Mouse (Mus musculus) telencephalon, adult 2 months (tissue): Measurements from ENCODE around the gene Mroh3.

Experiments used
- DNase-seq: peaks from one replicate; pipeline ENCODE4 v3.0.0-alpha.2; 2011; ENCODE audit warnings: low read depth, low spot score

The Mroh3 gene

DNA sequence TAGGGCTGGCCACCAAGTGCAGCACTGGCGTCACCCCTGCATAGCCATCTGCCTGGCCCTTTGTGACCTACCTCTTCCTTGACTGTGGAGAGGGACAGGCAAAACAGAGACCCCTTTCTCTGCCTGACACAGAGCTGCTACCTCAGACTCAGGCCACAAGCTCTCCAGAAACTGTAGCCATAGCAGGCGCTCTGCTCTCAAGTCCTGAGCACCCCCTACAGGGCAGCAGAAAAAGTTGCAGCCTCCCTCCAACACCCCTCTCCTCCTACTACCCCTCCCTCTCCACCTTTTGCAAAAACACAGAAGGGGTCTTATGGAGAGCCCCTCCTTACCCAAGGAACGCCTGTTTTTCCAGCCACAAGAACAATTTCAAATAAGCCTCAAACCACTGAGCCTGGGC, at the start of gene Mroh3:
Mroh3 (minus strand) TSS at position 26 of the 400 bp plus-strand sequence.
- no peak for DNase-seq

DNA sequence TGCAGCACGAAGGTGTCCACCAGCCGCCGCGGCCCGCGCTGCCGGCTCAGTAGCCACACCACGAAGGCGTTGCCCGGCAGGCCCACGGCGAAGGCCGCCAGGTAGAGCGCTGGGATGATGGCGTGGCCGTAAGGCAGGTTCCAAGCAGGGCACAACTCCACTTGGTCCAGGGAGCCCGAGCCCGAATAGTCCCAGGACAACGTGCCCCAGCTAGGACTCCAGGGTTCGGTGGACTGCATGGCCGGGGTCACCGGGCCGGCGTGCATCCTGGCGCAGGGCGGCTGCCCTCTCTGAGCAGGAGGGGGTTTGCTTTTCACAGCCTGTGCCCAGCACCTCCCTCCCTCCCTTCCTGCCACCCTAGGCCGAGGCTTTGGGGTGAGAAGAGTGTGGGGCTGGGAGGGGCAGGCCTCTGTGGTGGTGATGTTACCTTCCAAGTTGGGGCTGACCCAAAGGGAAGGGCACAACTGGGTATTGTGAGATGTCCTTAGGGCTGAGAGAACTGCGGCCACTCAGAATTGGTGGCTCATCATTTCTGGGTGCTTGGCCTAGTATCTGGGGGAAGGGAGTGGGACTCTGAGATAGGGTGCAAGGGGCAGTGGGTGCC, 48.1 kb upstream of the Mroh3 start, which contains the start of gene Gpr25:
Gpr25 (minus strand) TSS at position 239 of the 604 bp plus-strand sequence.
- no peak for DNase-seq

DNA sequence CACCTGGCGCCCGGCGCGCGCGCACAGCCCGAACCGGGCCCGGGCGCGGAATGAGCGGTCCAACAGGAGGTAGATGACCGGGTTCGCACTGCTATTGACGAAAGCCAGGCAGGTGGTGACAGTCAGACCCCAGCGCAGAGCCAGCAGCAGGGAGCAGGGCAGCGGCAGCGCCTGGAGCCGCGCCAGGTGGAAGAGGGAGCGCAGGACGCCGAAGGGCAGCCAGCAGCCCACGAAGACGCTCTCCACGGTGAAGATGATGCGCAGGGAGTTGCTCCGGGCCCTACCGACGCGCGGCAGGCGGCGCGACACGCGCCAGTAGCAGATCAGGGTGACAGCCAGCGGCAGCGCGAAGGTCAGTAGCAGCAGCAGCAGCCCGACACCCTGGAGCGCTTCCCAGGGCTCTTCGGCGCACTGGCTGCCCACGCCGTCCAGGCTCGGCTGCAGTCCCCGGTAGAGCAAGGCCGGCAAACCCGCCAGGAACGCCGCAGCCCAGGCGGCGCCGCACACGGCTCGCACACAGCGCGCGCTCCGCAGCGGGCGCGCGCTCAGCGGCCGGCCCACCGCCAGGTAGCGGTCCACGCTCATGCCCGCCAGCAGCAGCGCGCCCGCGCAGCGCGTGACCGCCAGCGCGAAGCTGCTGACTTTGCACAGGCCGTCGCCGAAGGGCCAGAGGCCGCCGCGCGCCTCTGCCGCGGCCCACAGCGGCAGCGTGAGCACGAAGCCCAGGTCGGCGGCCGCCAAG, 47.4 kb upstream of the Mroh3 start:
- DNase-seq: no peak

DNA sequence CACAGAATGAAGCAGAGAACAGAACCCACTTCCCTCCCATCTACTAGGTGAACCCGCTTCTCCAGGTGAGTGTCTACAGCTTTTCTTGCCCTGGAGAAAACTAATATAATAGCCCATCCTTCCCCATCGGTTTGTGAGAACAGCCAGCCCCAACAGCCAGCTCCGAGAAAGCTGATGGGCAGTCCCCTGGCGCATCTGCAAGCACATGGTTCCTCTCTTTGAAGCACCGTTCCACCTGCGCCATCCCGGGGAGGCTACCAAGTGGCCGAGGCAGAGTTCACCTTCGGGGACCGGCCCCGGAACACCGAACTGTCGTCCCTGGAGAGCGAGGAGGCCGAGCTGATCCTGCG, 46.9 kb upstream of the Mroh3 start:
- no peak for DNase-seq

DNA sequence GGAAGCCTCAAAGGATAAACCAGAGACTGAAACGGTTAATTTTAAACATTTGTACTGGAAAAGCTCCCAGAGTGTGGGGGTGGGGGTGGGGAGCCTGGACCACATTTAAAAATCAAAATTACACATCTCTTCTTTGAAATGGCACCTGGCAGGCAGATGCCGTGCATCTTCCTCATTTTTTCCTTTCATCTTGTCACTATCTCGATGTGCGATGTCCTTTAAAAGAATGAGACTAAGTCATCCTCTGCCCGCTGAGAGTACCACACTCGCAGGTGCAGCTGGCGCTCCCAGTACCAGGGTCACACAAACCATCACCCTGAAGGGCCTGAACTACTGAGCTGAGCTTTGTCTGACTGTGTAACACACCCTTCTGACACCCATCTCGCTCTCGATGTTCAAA, 45.9 kb upstream of the Mroh3 start:
- DNase-seq: no peak

DNA sequence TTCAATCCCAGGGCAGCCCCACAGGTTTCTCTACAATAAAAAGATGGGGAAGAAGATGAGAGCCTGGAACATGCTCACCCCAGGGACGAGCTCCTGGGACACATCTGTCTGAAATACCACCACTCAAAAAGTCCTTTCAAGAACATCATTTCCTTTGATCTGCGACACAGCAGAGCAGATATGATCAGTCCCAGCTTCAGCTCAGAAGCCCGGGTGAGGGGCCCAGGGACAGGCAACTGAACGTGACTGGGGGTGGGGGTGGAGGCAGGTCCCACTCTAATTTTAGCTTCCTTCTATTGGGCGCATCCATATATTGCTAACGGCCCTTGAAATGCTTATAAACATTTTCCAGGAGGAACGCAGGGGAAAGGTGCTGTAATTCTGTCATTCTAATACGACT, 43.0 kb upstream of the Mroh3 start:
- no peak for DNase-seq

DNA sequence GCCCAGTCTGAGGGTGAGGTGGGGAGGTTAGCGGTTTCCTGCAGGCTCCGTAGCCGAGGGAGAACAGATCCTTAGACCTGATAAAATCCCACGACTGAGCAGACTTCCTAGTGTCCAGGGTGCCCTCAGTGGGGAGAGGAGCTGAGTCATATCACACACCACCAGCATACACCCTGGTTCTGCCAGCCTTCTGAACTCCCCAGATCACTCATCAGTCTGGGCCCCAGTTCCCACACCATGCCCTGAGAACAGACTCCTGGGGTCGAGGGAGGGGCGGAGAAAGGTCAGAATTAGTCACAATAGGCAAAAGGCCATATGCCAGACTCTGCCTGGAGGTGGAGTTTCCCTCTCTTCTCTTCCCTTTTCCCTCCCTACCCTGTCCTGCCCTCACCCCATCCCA, 42.5 kb upstream of the Mroh3 start:
- no peak for DNase-seq

DNA sequence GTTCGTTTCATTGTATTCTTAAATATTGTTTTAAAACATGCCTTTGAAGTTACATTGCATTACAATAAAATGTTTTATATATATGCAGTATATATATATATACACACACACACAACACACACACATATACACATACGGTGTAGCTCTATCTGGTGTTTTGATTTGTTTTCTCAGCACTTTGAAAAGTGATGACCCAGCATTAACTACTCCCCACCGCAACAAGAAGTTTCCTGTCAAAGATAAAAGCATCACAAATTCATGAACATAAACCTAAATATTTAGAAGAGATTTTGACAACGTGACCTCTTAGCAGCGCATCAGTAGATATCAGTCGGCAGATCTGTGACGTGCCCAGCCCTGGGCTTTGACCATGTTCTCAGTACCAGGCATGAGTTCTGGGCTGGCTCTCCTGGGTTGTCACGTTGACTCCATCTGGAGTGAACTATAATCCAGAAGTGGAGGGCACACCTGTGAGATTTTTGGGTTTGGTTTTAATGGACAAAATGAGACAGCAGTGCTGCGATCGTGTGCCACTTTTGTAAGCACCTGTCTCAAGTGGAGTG, 42.0 kb upstream of the Mroh3 start:
- DNase-seq: no peak

DNA sequence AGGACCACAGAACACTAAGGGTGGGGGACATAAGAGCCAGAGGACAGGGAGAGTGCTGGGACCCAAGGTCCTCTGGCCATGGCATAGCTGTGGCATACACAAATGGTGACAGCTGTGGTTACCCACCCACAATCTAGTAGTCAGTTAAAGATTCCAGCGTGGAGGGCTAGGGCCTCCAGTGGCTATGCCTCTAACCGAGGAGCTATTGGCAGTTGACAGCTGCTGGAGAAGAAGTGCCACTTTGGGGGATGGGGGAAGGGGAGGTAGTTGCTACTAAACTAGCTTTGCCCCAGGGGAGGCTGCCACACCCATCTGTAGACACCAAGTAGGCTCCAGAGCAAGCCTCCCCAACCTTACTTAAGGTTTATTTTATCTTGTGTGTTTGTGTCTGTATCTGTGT, 40.8 kb upstream of the Mroh3 start:
- no peak for DNase-seq

DNA sequence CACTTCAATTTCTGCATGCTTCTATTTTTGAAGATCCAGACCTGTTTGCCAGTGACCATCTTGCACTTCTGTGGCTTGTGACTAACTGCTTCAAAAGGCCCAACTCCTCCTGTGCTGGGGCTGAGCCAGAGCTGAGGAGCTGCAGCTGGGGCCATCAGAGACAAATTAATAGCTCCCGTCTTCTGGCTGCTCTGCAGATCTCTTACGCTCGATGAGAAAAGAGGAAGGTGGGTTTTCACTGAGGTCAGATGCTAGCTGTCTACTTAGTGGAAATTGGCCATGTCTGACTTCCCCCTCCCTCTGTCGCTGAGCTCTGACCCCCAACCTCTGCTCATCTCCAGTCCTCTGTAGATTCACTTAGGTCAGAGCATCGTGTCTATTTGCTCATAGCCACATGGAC, 37.0 kb upstream of the Mroh3 start:
- DNase-seq: no peak

DNA sequence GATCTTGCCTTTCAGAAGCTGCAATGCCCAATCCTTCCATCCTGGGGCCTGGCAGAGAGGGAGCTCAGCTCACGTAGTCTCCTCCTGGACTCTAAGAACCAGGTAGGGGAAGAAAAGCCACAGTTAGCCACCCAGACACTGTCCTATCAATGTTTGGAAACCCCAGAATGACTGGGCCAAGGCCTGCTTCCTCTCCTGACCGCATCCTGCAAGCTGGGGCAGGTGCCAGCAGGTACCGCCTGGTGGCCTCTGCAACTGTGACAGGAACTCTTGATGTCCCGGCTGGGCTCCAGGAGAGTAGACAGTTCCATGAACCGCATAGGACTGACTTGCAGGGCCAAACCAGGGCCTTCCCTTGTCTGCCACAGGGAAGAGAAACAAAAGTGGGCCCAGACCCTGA, 34.8 kb upstream of the Mroh3 start:
- DNase-seq: no peak

DNA sequence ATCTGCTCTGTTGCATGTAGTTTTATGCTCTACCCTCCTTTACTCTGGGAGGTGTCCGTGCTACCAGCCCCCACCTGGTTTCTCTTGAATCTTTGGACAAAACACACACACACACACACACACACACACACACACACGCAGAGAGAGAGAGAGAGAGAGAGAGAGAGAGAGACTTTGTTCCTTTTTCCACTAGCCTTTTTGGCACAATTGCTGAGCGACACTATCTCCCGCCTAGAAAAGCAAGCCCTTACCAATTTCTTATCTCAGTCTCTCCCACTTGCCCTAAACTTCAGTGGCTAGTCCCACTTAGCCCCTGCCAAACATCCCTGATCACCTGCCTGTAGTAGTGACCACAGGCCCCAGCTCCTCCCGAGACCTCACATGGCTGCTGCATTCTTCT, 31.8 kb upstream of the Mroh3 start:
- no peak for DNase-seq

DNA sequence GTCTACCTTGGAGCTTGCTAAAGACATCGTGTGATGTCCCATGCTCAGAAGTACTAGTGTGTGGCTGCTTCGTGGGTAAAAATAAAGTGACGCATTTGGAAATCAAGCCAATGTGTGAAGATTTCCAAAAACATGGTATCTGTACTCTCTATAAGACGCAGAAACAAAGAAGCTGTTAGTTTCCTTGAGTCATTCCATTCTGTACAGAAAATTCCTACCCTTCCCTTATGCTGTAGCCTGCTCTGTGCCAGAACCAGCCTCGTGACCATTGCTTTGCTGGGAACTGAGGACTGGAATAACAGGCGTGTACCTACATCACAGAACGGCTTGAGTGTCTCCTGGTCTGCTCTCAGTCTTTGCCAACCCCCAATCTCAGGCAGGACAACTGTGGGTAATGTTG, 29.2 kb upstream of the Mroh3 start:
- peak; percentile 53 for DNase-seq

DNA sequence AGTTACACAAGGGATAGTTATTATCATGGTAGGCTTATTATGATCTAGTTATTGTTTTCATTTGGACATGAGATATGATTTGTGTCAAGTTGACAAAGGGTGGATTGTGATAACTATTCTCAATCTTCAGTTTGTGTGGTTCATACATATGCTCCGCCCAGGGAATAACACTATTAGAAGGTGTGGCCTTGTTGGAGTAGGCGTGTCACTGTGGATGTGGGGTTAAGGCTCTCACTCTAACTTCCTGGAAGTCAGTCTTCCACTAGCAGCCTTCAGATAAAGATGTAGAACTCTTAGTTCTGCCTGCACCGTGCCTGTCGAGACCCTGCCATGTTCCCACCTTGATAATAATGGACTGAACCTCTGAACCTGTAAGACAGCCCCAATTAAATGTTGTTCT, 25.9 kb upstream of the Mroh3 start:
- DNase-seq: no peak

DNA sequence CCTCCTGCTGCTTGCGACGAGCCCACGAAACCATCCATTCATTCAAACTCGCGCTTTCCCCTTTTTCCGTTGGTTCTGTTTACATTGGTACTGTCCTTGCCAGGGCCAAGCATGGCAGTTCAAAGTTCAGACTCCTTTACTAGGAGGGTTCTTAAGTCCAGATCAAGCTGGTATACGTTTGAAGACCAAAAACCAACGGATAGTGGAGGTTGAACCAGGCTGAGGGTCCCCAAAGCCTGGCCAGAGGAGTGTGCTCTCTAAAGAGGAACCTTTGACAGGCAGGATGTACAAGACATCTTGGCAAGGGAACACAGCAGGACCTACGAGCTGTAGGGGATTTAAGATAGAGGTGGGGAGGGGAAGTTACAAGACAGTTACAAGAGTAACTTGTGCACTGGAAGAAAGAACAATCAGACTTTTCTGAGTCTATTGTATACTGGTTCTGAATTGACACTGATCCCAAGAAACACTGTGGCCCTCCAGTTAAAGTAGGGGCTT, 22.0 kb upstream of the Mroh3 start:
- no peak for DNase-seq

DNA sequence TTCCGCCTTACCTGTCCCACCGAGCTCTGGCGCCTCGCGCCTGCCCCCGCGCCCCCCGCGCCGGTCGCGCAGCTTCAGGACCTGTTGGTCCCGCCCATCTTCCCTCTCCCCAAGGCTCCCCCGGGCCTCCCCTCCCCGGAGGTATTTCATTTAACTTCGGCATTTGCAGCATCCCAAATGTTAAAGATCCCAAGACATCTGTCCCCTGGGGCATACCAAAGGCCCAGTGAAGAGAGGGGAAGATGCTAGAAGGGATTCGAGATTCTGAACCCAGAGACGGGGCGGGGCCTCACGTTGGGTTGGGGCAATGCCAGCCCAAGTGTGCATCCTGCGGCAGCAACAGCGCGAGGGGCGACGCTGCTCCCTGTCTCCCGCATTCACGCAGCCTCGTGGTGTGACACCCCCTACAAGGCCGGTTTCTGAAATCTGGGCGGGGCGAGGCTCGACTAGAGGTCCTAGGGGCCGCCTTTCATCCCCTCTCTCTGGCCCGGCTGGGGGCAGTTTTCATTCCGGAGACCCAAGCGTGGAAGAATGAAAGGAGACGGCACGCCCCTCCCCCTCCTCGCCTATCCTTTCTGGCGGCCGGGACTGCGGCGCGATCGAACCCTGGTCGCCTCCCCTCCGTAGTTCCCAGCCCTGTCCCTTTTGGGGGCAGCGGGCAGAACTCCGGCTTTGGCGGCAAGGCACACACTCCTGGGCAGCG, 21.4 kb upstream of the Mroh3 start, which contains the start of gene Inava:
Inava (minus strand) TSS at position 373 of the 703 bp plus-strand sequence.
- DNase-seq: no peak

DNA sequence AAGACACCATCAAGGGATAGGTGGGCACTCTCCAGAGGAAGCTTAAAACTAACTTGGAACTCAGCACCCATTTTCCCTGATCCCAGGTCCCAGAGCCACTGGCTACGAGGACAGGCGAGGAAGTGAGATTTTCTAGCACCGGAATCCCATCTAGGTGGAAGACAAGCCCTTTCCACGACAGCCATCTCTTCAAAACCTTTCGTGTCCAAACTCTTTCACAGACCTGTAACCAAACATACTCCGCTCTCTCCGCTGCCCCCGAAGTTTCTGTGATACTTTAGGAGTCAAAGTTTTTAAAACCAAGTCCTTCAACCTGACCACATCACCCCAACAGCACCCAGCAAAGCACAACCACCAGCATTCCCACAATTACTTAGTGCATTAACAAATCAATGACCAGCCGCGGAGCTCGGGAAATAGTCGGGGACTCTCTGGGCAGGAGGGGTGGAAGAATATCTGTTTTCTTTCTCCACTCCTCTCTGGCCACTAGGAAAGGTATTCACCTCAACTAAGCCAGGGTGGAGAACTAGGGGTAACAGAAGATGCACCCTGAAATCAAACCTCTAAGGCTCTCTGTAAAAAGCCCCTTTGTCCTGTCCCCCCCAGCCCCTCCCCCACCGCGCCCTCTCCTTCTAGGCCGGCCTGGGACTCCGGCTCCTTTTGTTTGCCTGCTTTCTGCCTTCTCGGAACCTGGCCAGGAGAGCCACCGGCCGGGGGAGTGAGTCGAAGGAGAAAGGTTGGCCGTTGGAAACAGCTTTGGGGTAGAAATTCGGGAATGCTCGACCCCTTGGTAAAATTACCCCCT, 20.6 kb upstream of the Mroh3 start:
- DNase-seq: no peak

DNA sequence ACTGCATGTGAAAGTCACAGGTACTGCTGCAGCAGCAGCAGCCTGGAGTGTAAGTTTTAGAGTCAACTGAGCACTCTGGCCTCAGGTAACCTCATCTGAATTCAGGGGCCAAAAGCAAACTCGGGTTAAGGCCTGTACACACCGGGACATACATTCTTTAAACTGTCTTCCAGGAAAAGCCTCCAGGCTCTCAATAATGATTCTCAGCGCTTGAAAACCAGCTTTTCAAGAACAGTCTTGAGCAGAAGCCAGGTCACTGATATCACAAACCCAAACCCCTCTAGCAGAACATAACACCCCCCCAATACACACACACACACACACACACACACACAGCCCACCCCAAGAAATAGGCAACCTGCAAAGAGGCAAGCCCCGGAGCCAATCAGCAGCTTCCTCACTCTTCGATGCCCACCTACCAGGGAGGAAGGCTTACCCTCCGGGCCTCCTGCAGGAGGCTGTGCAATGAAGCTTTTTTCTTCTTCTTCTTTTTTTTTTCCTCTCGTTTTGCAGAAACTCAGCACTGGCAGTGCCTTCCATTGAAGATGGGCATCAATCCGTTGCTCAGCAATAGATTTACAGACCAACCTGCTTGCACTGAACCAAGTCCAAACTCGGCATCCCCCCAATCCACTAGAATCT, 19.8 kb upstream of the Mroh3 start:
- DNase-seq: no peak

DNA sequence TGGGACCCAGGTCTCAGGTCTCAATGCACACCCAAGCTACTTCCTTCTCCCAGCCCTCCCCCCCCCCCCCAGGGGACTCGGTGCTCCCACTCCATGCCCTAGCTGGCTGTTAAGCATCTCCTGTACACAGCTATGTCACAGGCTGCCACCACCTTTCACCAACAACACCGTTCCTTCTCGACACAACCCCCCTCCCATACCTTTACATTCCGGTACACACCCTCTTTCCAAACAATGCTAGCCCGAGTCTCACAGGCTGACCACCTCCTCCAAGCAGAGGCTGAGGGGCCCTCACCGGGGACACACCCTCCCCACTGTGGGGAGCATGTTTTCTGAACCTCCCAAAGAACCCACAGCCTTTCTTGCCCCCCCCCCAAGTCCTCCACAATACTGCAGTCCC, 19.0 kb upstream of the Mroh3 start:
- DNase-seq: no peak

DNA sequence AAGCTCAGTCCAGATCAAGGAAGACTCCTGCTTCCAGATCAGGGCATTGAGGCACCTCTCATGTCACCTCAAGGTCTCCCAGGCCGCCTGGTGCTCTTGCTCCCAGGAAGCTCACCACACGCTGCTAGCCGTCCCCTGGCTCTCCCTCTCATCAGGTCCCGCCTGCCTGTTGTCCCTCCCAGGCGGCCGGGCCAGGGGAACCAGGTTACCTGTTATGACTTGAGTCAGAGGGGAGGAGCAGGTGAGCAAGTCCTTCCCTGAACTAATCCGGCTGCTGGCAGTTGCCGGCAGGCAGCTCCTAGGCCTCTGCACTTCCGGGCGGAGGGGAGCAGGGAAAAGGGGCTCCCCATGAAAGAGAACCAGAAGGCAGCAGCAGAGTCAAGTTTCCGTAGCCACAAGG, 17.6 kb upstream of the Mroh3 start:
- no peak for DNase-seq

DNA sequence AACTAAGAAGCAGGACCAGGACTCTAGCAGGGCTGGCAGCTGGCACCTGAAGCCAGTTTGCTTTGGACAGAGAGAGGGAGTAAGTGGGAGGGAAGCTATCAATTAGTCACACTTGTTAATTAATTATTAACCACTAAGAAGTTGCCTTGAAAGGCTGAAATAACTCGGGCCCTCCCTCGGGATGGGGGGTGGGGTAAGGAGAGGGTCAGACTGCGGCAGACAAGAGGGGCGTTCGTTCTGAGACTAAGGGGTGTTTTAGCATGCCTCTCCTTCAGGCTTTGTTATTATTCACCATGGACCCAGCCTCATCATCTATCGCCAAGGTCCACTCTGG, 16.4 kb upstream of the Mroh3 start:
- DNase-seq: no peak
